Mouse (Mus musculus): ENCODE results near the gene Tnfrsf11a. TPM values are rescaled to one million over a fixed set of nuclear protein-coding genes. Genes with fewer than 3 reads are reported as not detected.

Gene Tnfrsf11a
- polyA plus RNA-seq, 1 experiment from 2014 or later, result 0.27 TPM

Other genes with a start within 250 kb of the Tnfrsf11a start
- gene Pign, start 117.0 kb upstream of the Tnfrsf11a start, polyA plus RNA-seq (2016; fragmentation: Nextera tagmentation; extraction: Ambion mirVana), result 9.9 and 11.0 TPM in 2 replicates
- 26.0 and 29.2 TPM in 2 replicates for gene Relch, start 116.9 kb upstream of the Tnfrsf11a start, polyA plus RNA-seq (2016; fragmentation: Nextera tagmentation; extraction: Ambion mirVana)
- 1.4 and 1.9 TPM in 2 replicates for gene Zcchc2, start 209.7 kb downstream of the Tnfrsf11a start, polyA plus RNA-seq (2016; fragmentation: Nextera tagmentation; extraction: Ambion mirVana)